Mouse (Mus musculus) mammary gland, adult 2 months (tissue): ENCODE measurements around the gene Clptm1. TPM values are rescaled to one million over a fixed set of nuclear protein-coding genes. Genes with fewer than 3 reads are reported as not detected.

Experiments used
- polyA plus RNA-seq: library from polyadenylated mRNA; depleted of rRNA; stranded (reverse); fragments of >200 nt; gene quantifications from 2 replicates; pipeline ENCODE4 v1.2.3, GENCODE M21; 2012; ENCODE audit warnings: low replicate concordance; rRNA removed

The Clptm1 gene
- polyA plus RNA-seq, result 125 and 164 TPM in 2 replicates

DNA sequence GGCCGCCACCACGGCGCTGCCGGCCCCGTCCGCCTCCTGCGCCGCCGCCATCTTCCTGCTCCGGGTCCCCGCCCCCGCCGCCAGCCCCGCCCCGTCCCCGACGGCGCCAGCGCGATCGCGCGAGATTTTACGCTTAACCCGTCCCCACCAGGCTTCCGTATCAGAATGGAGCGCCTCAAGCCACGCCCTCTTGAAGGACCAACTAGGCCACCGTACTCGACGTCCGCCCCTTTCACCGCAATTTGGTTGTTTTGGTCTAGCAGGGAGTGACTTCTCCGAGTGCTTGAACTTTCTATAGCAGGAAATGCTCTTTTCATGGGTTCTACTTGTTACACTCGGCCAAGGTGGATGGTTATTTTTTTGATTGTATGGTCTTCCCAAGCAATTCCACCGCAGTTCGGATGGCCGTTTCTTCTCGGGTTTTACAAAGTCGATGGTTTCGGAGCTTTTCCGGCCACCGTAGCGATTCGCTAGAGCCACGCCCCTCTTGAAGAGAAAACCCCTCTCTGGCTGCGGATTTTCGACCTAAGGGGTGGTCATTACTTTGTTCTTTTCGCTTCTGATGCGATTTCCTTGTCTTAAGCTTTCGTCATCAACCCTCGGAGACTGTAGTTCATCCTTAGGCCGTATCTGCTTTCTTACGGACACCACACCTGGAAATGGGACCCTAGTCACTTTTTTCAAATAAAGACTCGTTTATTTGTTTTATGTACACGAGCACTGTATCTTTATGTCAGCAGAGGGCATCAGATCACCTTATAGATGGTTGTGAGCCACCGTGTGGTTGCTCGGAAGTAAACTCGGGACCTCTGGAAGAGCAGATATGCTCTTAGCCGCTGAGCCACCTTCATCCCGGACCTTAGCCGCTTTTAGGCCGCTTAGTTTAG lies at the start of gene Clptm1:
Clptm1 (minus strand) TSS at position 79 of the 887 bp plus-strand sequence.

DNA sequence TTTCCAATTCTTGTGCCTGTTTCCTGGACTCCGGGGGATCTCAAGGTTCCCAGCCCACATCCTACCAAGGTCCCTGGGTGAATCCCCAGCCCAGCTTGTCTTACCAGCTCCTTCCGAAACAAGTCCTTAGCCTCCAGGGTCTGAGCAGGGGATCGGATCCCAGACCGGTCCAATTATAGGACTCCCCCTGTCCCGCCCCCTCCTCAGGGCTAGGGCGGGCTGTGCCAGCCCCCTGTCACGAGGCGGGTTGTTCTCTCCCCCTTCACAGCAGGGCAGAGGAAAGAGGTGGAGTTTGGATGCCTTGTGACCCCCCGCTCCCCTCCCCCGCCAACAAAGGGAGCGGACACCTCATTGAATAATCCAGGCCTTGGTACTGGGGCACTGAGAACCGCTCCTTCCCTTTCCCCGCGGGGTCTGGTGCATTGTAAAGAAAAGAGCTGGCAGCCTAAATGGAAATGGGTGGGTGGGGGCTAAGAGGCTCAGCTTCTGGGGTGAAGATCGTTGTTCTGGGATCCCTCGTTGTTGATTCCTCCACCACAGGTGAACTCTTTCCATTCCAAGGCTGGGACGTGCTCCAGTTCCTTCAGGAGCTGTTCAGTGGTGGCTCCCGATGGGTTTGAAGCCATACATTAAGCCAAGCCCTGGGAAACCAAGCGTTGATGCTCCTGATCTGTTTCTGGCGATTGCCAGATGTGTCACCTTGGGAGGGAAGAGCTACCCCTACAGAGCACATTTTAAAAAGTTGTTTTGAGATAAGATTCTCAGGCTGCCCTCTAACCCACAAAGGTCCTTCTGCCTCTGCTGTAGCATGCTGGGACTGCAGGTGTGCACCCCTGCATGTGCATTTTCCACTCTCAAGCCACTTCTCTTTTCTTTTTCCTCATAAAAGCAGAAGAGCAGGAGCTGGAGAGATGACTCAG lies 34.3 kb upstream of the Clptm1 start, which contains the start of gene Apoe:
Apoe (minus strand) TSS at position 282 of the 920 bp plus-strand sequence.

DNA sequence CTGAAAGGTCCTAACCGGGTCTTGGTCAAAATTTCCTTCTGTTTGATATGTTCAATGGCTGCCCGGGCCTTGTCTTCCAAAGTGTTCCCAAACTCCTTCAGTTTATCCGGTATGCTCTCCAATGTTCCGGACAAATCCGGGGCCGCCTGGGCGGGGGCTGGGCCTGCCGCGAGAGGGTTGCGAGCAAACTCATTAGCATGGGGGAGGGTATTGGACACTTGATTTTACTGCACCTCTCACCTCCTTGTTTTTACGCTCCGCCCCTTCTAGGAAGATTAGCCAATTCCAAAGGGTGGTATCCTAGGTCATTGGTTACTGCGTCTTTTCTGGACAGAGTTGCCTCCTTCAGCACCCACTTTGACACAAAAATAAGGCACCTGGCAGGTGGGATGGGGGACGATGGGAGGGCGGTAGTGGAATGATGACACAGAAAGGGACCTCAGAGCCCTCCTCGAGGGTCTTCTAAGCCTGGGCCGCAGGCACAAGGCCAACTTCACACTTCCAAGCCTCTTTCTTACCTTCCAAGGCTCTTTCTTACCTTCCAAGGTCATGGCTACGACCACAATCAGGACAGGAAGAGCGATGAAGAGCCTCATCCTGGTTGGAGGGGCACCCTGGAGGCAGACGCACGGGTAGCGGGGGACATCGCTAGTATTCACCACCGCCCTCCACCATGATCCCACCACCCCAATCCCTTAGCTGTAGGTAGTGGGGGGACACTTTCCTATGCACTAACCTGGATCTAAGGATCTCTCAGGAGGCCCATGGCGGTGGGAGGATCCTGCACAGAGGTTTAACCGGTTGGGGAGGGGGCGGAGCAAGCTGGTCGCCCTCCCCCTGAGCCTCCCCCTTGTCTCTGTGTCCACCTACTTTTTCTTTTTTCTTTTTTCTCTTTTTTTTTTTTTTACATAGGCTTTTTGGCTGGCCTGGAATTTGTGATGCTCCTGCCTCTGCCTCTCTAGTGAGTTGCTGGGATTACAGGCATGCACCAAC lies 27.3 kb upstream of the Clptm1 start, which contains the start of gene Apoc1:
Apoc1 (minus strand) TSS at position 788 of the 993 bp plus-strand sequence.

DNA sequence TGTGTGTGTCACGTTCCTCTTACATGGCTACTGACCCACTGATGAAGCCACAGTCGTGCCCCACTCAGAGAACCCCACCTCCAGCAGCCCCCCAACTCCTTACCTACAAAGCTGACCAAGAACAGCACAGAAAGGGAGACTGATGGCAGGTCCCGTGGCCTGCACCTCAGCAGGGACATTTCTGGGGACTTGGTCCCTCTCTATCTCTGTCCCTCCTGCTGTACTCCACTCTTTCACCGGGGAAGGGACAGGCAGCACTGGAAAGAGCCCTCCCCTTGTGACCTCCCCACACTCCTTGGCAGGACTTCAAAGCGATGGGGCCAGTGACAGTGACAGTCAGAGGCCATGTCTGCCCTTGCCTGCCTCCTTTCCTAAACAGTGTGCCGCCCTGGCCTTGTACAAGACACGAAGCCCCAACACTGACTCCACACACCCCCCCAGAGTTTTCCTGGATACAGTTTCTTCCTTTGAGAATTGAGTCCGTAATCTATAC lies 16.4 kb upstream of the Clptm1 start, which contains the start of the genes Gm44805 and Apoc4:
Gm44805 (minus strand) TSS at position 222 of the 493 bp plus-strand sequence.
Apoc4 (minus strand) TSS at position 278 of the 493 bp plus-strand sequence.

DNA sequence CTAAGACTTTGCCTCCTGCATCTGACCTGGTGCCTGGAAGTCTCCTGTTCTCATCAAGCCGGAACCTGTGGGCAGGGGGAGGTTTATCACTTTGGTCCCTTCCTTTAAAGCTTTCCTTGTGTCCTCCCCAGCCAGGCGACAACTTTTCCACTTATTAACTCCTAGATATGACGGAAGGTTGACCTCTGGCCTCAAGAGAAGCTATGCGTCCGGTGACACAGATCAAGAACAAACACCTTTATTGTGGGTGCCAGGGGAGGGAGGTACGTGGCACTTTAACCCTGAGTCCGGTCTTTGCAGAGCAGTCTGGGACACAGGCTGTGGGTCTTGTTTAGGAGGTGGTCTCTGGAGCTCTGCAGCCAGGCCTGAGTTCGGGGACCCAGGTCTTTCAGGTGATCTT lies 13.0 kb upstream of the Clptm1 start, which contains the start of gene Apoc2:
Apoc2 (minus strand) TSS at position 70 of the 400 bp plus-strand sequence.

DNA sequence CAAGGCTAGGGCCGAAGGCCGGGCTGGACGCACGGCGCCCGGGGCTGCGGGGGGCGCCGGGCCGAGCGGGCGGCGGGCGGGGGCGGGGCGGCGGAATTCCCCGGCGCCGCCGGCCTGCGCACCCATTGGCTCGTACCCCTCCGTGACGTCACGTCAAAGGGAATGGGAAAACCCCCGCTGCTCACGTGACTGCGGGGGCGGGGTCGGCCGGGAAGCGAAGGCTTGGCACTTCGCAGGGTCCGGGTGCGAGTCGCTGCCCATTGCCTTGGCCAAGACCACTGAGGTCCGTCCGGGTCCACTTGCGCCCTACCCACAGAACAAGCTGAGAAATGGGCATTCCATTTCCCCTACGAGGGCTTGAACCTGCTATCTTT lies 35.5 kb downstream of the Clptm1 start, which contains the start of gene Relb:
Relb (minus strand) TSS at position 78 of the 374 bp plus-strand sequence.

DNA sequence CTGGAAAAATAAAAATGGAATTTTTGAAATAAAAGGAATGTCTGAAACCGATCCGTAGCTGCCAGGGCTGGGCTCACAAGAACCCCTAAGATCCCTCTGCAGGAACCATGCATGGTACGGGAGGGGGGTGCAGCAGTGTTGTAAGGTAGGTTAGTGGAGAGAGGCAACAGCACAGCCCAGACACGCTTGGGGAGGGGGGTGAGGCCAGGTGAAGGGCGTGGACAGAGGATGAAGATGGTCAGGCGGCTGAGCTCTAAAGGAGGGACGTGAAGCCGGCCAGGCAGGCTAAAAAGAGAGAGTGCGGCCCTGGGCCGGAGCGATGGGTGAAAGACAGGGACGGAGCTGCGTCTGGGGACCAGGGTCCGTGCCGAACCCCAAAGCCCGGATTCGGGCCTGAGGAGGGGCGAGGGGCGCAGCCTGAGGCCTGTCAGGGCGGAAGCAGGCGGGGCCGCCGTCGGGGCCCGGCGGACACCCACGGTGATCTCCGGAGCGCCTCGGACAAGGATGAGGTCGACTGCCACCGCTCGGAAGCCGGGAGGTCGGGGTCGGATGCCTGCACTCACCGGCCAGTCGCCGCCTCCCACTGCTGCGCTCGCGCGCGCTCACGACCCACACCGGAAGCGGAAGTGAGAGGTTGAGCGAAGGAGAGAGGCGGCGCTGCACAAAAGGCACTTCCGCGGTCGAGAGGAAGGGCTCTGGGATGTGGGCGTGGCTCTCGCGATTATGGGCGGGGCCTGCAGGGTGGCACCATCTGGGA lies 60.8 kb downstream of the Clptm1 start, which contains the start of gene Clasrp:
Clasrp (minus strand) TSS at position 638 of the 757 bp plus-strand sequence.

Other genes with a start within 250 kb of the Clptm1 start
- gene Mark4, start 206.2 kb downstream of the Clptm1 start, polyA plus RNA-seq, result 12.6 and 42.6 TPM in 2 replicates
- 6.3 and 7.4 TPM in 2 replicates for gene Exoc3l2, start 201.7 kb downstream of the Clptm1 start, polyA plus RNA-seq
- 9.1 and 17.1 TPM in 2 replicates for gene Bloc1s3, start 156.7 kb downstream of the Clptm1 start, polyA plus RNA-seq
- gene Trappc6a, start 156.6 kb downstream of the Clptm1 start, polyA plus RNA-seq, result 73.4 and 149 TPM in 2 replicates
- 1.9 and 3.3 TPM in 2 replicates for gene Nkpd1, start 147.2 kb downstream of the Clptm1 start, polyA plus RNA-seq
- 75.3 and 137 TPM in 2 replicates for gene Ppp1r37, start 102.0 kb downstream of the Clptm1 start, polyA plus RNA-seq
- gene Zfp296, start 87.7 kb downstream of the Clptm1 start, polyA plus RNA-seq, result 6.8 and 16.7 TPM in 2 replicates
- 138 and 192 TPM in 2 replicates for gene Gemin7, start 87.4 kb downstream of the Clptm1 start, polyA plus RNA-seq
- 68.1 and 244 TPM in 2 replicates for gene Clasrp, start 60.5 kb downstream of the Clptm1 start, polyA plus RNA-seq
- 40.8 and 101 TPM in 2 replicates for gene Relb, start 35.6 kb downstream of the Clptm1 start, polyA plus RNA-seq
- 1.9 and 2.9 TPM in 2 replicates for gene Apoc2, start 12.9 kb upstream of the Clptm1 start, polyA plus RNA-seq
- 1.0 TPM in 1 of 2 replicates, not detected in the other for gene Gm44805, start 16.4 kb upstream of the Clptm1 start, polyA plus RNA-seq
- gene Apoc4, start 16.4 kb upstream of the Clptm1 start, polyA plus RNA-seq, result 21.1 TPM in 1 of 2 replicates, not detected in the other
- gene Apoc1, start 27.6 kb upstream of the Clptm1 start, polyA plus RNA-seq, result 50.4 and 58.9 TPM in 2 replicates
- gene Apoe, start 34.2 kb upstream of the Clptm1 start, polyA plus RNA-seq, result 2,055 and 4,405 TPM in 2 replicates
- 62.0 and 84.9 TPM in 2 replicates for gene Tomm40, start 50.4 kb upstream of the Clptm1 start, polyA plus RNA-seq
- gene Nectin2, start 85.5 kb upstream of the Clptm1 start, polyA plus RNA-seq, result 45.9 and 65.6 TPM in 2 replicates
- gene Bcam, start 106.0 kb upstream of the Clptm1 start, polyA plus RNA-seq, result 135 and 154 TPM in 2 replicates
- 19.9 and 20.6 TPM in 2 replicates for gene Cblc, start 131.8 kb upstream of the Clptm1 start, polyA plus RNA-seq
- 75.0 and 218 TPM in 2 replicates for gene Bcl3, start 157.7 kb upstream of the Clptm1 start, polyA plus RNA-seq
- 0.88 and 1.4 TPM in 2 replicates for gene Gm19345, start 187.0 kb upstream of the Clptm1 start, polyA plus RNA-seq
- 1.6 and 5.1 TPM in 2 replicates for gene Ceacam16, start 196.3 kb upstream of the Clptm1 start, polyA plus RNA-seq
- 0.12 and 0.65 TPM in 2 replicates for gene Ceacam19, start 222.9 kb upstream of the Clptm1 start, polyA plus RNA-seq